Mouse (Mus musculus) hematopoietic stem cell, adult 5-6 weeks (primary cell): ENCODE data around the gene Twnk. TPM values are rescaled to one million over a fixed set of nuclear protein-coding genes. Genes with fewer than 3 reads are reported as not detected.

Source experiments
- ATAC-seq, 2 experiments: fragments of 125-278 bp in 1 of 2; replicated peaks in 1 of 2; 2 replicates each; pipeline ENCODE4 v1.8.0; 2016 to 2017; ENCODE audit warnings: inconsistent platforms in 2 of 2, mild to moderate bottlenecking in 2 of 2, moderate number of reproducible peaks in 2 of 2, low read depth in 1 of 2, moderate TSS enrichment in 1 of 2; ENCODE audit not compliant: low FRiP score in 2 of 2, poor library complexity in 2 of 2, severe bottlenecking in 2 of 2, insufficient read depth in 1 of 2, low TSS enrichment in 1 of 2
- total RNA-seq: library from RNA; stranded (forward); fragments of 172-1452, 232-1000 nt; gene quantifications from 2 replicates; pipeline ENCODE4 v1.2.3, GENCODE M21; 2017

Gene Twnk
- 26.6 and 31.0 TPM in 2 replicates for total RNA-seq

GRCm38 (mm10) chr19:45005444-45005843 lies at the start of gene Twnk:
Gene Twnk (plus strand): TSS chr19:45005663.
- peak; percentile 73 to 76 for ATAC-seq

- ATAC-seq: no peak
Observed at GRCm38 (mm10) chr19:44959633-44960032, 45.8 kb upstream of the Twnk start.

- no peak for ATAC-seq
Observed at GRCm38 (mm10) chr19:44965978-44966377, 39.5 kb upstream of the Twnk start.

GRCm38 (mm10) chr19:44968329-44968728 lies 37.1 kb upstream of the Twnk start:
- no peak for ATAC-seq

GRCm38 (mm10) chr19:44976636-44977035 lies 28.8 kb upstream of the Twnk start:
- no peak for ATAC-seq

- ATAC-seq: no peak
Observed at GRCm38 (mm10) chr19:44977148-44977547, 28.3 kb upstream of the Twnk start.

GRCm38 (mm10) chr19:44980787-44981186 lies 24.7 kb upstream of the Twnk start:
- ATAC-seq: no peak

GRCm38 (mm10) chr19:44982477-44983115 lies 22.9 kb upstream of the Twnk start:
- ATAC-seq: no peak

- ATAC-seq: no peak
Observed at GRCm38 (mm10) chr19:44983366-44983765, 22.1 kb upstream of the Twnk start.

- no peak for ATAC-seq
Observed at GRCm38 (mm10) chr19:44984420-44984819, 21.0 kb upstream of the Twnk start.

- no peak for ATAC-seq
Observed at GRCm38 (mm10) chr19:44985159-44985988, 20.1 kb upstream of the Twnk start.

GRCm38 (mm10) chr19:44987004-44987403 lies 18.5 kb upstream of the Twnk start:
- no peak for ATAC-seq

- ATAC-seq: no peak
Observed at GRCm38 (mm10) chr19:44987851-44988250, 17.6 kb upstream of the Twnk start.

GRCm38 (mm10) chr19:44988321-44988720 lies 17.1 kb upstream of the Twnk start:
- no peak for ATAC-seq

GRCm38 (mm10) chr19:44988831-44989566 lies 16.5 kb upstream of the Twnk start, which contains the start of gene Sema4g:
Gene Sema4g (plus strand): TSS chr19:44989101.
- ATAC-seq: peak in 1 of 2 experiments; percentile 30; a peak in 1 of 4 replicates

- ATAC-seq: no peak
Observed at GRCm38 (mm10) chr19:44989567-44990495, 15.6 kb upstream of the Twnk start.

GRCm38 (mm10) chr19:44991031-44991430 lies 14.4 kb upstream of the Twnk start:
- ATAC-seq: no peak
